Mouse (Mus musculus) megakaryocyte, embryonic 14.5 days (primary cell): ENCODE measurements around the gene Gli2. TPM values are rescaled to one million over a fixed set of nuclear protein-coding genes. Genes with fewer than 3 reads are reported as not detected.

ENCODE experiments used
- H3K27me3 ChIP-seq: replicated peaks from 2 replicates; pipeline ENCODE3; 2012; ENCODE audit warnings: inconsistent platforms
- H3K36me3 ChIP-seq: replicated peaks from 2 replicates; pipeline ENCODE3; 2012; ENCODE audit warnings: low read length, inconsistent platforms, mixed read lengths
- H3K4me1 ChIP-seq: 2 replicates; pipeline ENCODE4 v1.6.1; 2012; ENCODE audit warnings: inconsistent platforms
- H3K4me3 ChIP-seq: replicated peaks from 2 replicates; pipeline ENCODE3; 2012; ENCODE audit warnings: moderate library complexity, mild to moderate bottlenecking, inconsistent platforms
- H3K9me3 ChIP-seq: 2 replicates; pipeline ENCODE4 v1.6.1; 2012; ENCODE audit warnings: inconsistent platforms
- FLI1 ChIP-seq: IDR thresholded peaks from 2 replicates; pipeline ENCODE4 v1.6.1; 2012; ENCODE audit warnings: low read length, inconsistent platforms, mixed read lengths
- GATA1 ChIP-seq: IDR thresholded peaks from 3 replicates; pipeline ENCODE4 v1.6.1; 2012; ENCODE audit warnings: mixed read lengths, low read length, inconsistent platforms, borderline replicate concordance
- polyA plus RNA-seq: library from polyadenylated mRNA; stranded (reverse); fragments of >175 nt; gene quantifications from 2 replicates; pipeline ENCODE4 v1.2.3, GENCODE M21; 2012; ENCODE audit warnings: low replicate concordance; ENCODE audit not compliant: insufficient read depth

Gli2 gene
- polyA plus RNA-seq, 1 experiment = not detected

GRCm38 (mm10) chr1:118981943-118982804 is 71.2 kb downstream of the Gli2 start:
- Histone ChIP-seq H3K36me3 (no peaks in the 10 kb centered on the region), H3K4me1 (no peaks in the 10 kb centered on the region), H3K4me3 (no peak overlapping the region), H3K9me3 (peaks cover 11% of the 10 kb centered on the region), H3K27me3 (no peaks in the 10 kb centered on the region)
- TF ChIP-seq GATA1 (no peak), FLI1 (no peak)

- H3K4me1 ChIP-seq = no peaks in the 10 kb centered on the region
- H3K36me3 ChIP-seq = no peaks in the 10 kb centered on the region
- no peak for TF ChIP-seq FLI1
- H3K9me3 ChIP-seq = peaks cover 17% of the 10 kb centered on the region
- H3K4me3 ChIP-seq = no peak overlapping the region
- H3K27me3 ChIP-seq = no peaks in the 10 kb centered on the region
These were observed 72.8 kb downstream of the Gli2 start for GRCm38 (mm10) chr1:118980636-118981035.

GRCm38 (mm10) chr1:118976596-118976995 is 76.8 kb downstream of the Gli2 start:
- TF ChIP-seq FLI1 = no peak
- H3K36me3 ChIP-seq = no peaks in the 10 kb centered on the region
- no peaks in the 10 kb centered on the region for H3K4me1 ChIP-seq
- peaks cover 37% of the 10 kb centered on the region for H3K9me3 ChIP-seq
- no peaks in the 10 kb centered on the region for H3K27me3 ChIP-seq
- no peak overlapping the region for H3K4me3 ChIP-seq

GRCm38 (mm10) chr1:118975376-118975775 is 78.0 kb downstream of the Gli2 start:
- peaks cover 45% of the 10 kb centered on the region for H3K9me3 ChIP-seq
- TF ChIP-seq FLI1 = no peak
- TF ChIP-seq GATA1 = no peak

GRCm38 (mm10) chr1:118970068-118970467 is 83.4 kb downstream of the Gli2 start:
- no peaks in the 10 kb centered on the region for H3K4me1 ChIP-seq
- H3K27me3 ChIP-seq = no peaks in the 10 kb centered on the region
- peaks cover 47% of the 10 kb centered on the region for H3K9me3 ChIP-seq
- no peak overlapping the region for H3K4me3 ChIP-seq
- TF ChIP-seq FLI1 (no peak), GATA1 (no peak)
- no peaks in the 10 kb centered on the region for H3K36me3 ChIP-seq

More at GRCm38 (mm10) chr1:118975376-118975775, 78.0 kb downstream of the Gli2 start:
- no peaks in the 10 kb centered on the region for H3K4me1 ChIP-seq
- H3K4me3 ChIP-seq = no peak overlapping the region
- no peaks in the 10 kb centered on the region for H3K27me3 ChIP-seq
- H3K36me3 ChIP-seq = no peaks in the 10 kb centered on the region

- TF ChIP-seq GATA1 (no peak), FLI1 (no peak)
- H3K9me3 ChIP-seq = peaks cover 50% of the 10 kb centered on the region
These were observed 84.0 kb downstream of the Gli2 start for GRCm38 (mm10) chr1:118969409-118969808.

GRCm38 (mm10) chr1:118968661-118969179 is 84.7 kb downstream of the Gli2 start:
- TF ChIP-seq GATA1 = no peak
- no peak for TF ChIP-seq FLI1
- Histone ChIP-seq H3K36me3 (no peaks in the 10 kb centered on the region), H3K9me3 (peaks cover 54% of the 10 kb centered on the region), H3K4me1 (no peaks in the 10 kb centered on the region), H3K27me3 (no peaks in the 10 kb centered on the region), H3K4me3 (peak overlapping the region; percentile 50)

More at GRCm38 (mm10) chr1:118969409-118969808, 84.0 kb downstream of the Gli2 start:
- H3K36me3 ChIP-seq = no peaks in the 10 kb centered on the region
- no peak overlapping the region for H3K4me3 ChIP-seq
- no peaks in the 10 kb centered on the region for H3K4me1 ChIP-seq
- H3K27me3 ChIP-seq = no peaks in the 10 kb centered on the region

- TF ChIP-seq FLI1 (no peak), GATA1 (no peak)
- peaks cover 48% of the 10 kb centered on the region for H3K9me3 ChIP-seq
These were observed 85.4 kb downstream of the Gli2 start for GRCm38 (mm10) chr1:118967976-118968375.

GRCm38 (mm10) chr1:118967281-118967680 is 86.1 kb downstream of the Gli2 start:
- TF ChIP-seq FLI1 = no peak
- no peak for TF ChIP-seq GATA1
- Histone ChIP-seq H3K4me3 (no peak overlapping the region), H3K27me3 (no peaks in the 10 kb centered on the region), H3K36me3 (no peaks in the 10 kb centered on the region), H3K9me3 (peaks cover 41% of the 10 kb centered on the region), H3K4me1 (no peaks in the 10 kb centered on the region)

More at GRCm38 (mm10) chr1:118967976-118968375, 85.4 kb downstream of the Gli2 start:
- H3K4me1 ChIP-seq = no peaks in the 10 kb centered on the region
- H3K4me3 ChIP-seq = no peak overlapping the region
- H3K36me3 ChIP-seq = no peaks in the 10 kb centered on the region
- no peaks in the 10 kb centered on the region for H3K27me3 ChIP-seq

- Histone ChIP-seq H3K27me3 (no peaks in the 10 kb centered on the region), H3K9me3 (peaks cover 8% of the 10 kb centered on the region; the same call in 1 of the 2 replicates)
- TF ChIP-seq FLI1 (no peak), GATA1 (no peak)
These were observed 94.8 kb downstream of the Gli2 start for GRCm38 (mm10) chr1:118958644-118959043.

More at GRCm38 (mm10) chr1:118958644-118959043, 94.8 kb downstream of the Gli2 start:
- H3K36me3 ChIP-seq = no peaks in the 10 kb centered on the region
- H3K4me3 ChIP-seq = no peak overlapping the region
- no peaks in the 10 kb centered on the region for H3K4me1 ChIP-seq
